11 mouse cellular contexts compared by ENCODE assay signal in genomic region chr6:83122961-83123360, GRCm38 (mm10). TPM values are rescaled to one million over a fixed set of nuclear protein-coding genes. Genes with fewer than 3 reads are reported as not detected.
DNase-seq lines count a peak whose midpoint lies in the region; ATAC-seq and TF ChIP-seq lines count a peak whose summit lies in the region.
"Had no signal": no experiment of that assay in that cellular context is flagged by ENCODE, and none has a peak within 500 bp of the region (broad histone marks: within the 10 kb centered on the region; RNA-seq: fewer than 3 reads in every experiment).

No protein-coding gene starts in this region.

- no peak overlapping the region for H3K4me3 ChIP-seq in heart, embryonic 16.5 days (ENCODE audit: low read length)
- no peak overlapping the region for H3K4me3 ChIP-seq in heart, adult 2 months
- no peak overlapping the region; the same call in 1 of the 2 replicates for H3K4me3 ChIP-seq in embryonic facial prominence, embryonic 11.5 days (ENCODE audit: low read depth, low read length)
- 0 out of 2 replicates have a peak overlapping the region, but pooled peaks have one; percentile 65 for H3K4me3 ChIP-seq in forebrain, embryonic 14.5 days (ENCODE audit: low read depth, low read length)
- peak overlapping the region; percentile 77; the same call in 1 of the 2 replicates for H3K4me3 ChIP-seq in liver, embryonic 15.5 days (replicated peaks)

- ATAC-seq in heart, embryonic 16.5 days (replicated peaks; ENCODE audit: extremely low read depth, insufficient read depth, low FRiP score) = no peak
- ATAC-seq in embryonic facial prominence, embryonic 11.5 days (replicated peaks; ENCODE audit: insufficient number of reproducible peaks, low FRiP score, low TSS enrichment, low read depth) = no peak
- ATAC-seq in forebrain, embryonic 14.5 days = no peak
- no peak for ATAC-seq in liver, embryonic 15.5 days (ENCODE audit: insufficient read depth)
- ATAC-seq in activated CD4-positive, CD25-positive, alpha-beta regulatory T cell, adult 4 months = no peak

- H3K27ac ChIP-seq in heart, embryonic 16.5 days (ENCODE audit: low read length) = no peak overlapping the region
- no peak overlapping the region for H3K27ac ChIP-seq in heart, adult 2 months
- H3K27ac ChIP-seq in embryonic facial prominence, embryonic 11.5 days (replicated peaks; ENCODE audit: low read depth, low read length) = no peak overlapping the region
- no peak overlapping the region for H3K27ac ChIP-seq in forebrain, embryonic 14.5 days (ENCODE audit: low read depth, low read length)
- 0 out of 2 replicates have a peak overlapping the region, but pooled peaks have one; percentile 2 for H3K27ac ChIP-seq in liver, embryonic 15.5 days (replicated peaks)

- H3K27me3 ChIP-seq in heart, embryonic 16.5 days (ENCODE audit: control insufficient read depth, insufficient read depth, low read length) = no peaks in the 10 kb centered on the region
- no peaks in the 10 kb centered on the region for H3K27me3 ChIP-seq in heart, adult 2 months (ENCODE audit: control insufficient read depth, insufficient read depth, low read length)
- no peaks in the 10 kb centered on the region for H3K27me3 ChIP-seq in embryonic facial prominence, embryonic 11.5 days (ENCODE audit: control insufficient read depth, insufficient read depth, low read length)
- H3K27me3 ChIP-seq in forebrain, embryonic 14.5 days (replicated peaks; ENCODE audit: control insufficient read depth, insufficient read depth, low read length) = no peaks in the 10 kb centered on the region
- no peaks in the 10 kb centered on the region for H3K27me3 ChIP-seq in liver, embryonic 15.5 days

- peaks cover 33% of the 10 kb centered on the region for H3K4me1 ChIP-seq in heart, embryonic 16.5 days (ENCODE audit: control insufficient read depth, insufficient read depth, low read length)
- H3K4me1 ChIP-seq in heart, adult 2 months (ENCODE audit: control insufficient read depth, insufficient read depth, low read length) = peaks cover 3% of the 10 kb centered on the region
- H3K4me1 ChIP-seq in embryonic facial prominence, embryonic 11.5 days (ENCODE audit: control insufficient read depth, insufficient read depth, low read length) = peaks cover 8% of the 10 kb centered on the region
- H3K4me1 ChIP-seq in forebrain, embryonic 14.5 days (ENCODE audit: control insufficient read depth, insufficient read depth, low read length) = peaks cover 22% of the 10 kb centered on the region
- peaks cover 69% of the 10 kb centered on the region for H3K4me1 ChIP-seq in liver, embryonic 15.5 days (replicated peaks)

- H3K36me3 ChIP-seq in heart, embryonic 16.5 days (ENCODE audit: control insufficient read depth, insufficient read depth) = peaks cover 2% of the 10 kb centered on the region
- H3K36me3 ChIP-seq in heart, adult 2 months (ENCODE audit: control insufficient read depth, insufficient read depth, low read length) = no peaks in the 10 kb centered on the region
- no peaks in the 10 kb centered on the region; the same call in 1 of the 2 replicates for H3K36me3 ChIP-seq in embryonic facial prominence, embryonic 11.5 days (replicated peaks; ENCODE audit: control insufficient read depth, insufficient read depth, low read depth, low read length)
- H3K36me3 ChIP-seq in forebrain, embryonic 14.5 days (ENCODE audit: control insufficient read depth, insufficient read depth, low read length) = peaks cover 22% of the 10 kb centered on the region
- H3K36me3 ChIP-seq in liver, embryonic 15.5 days (replicated peaks) = peaks cover 24% of the 10 kb centered on the region

- WGBS in heart, embryonic 16.5 days = 83% methylated on average over 5 of the region's 5 CpGs
- 87% methylated on average over 5 of the region's 5 CpGs for WGBS in heart, adult 2 months
- 78% methylated on average over 5 of the region's 5 CpGs for whole genome bisulfite sequencing in embryonic facial prominence, embryonic 11.5 days
- 87% methylated on average over 5 of the region's 5 CpGs for WGBS in forebrain, embryonic 14.5 days
- WGBS in liver, embryonic 15.5 days (ENCODE audit: insufficient replicate concordance) = 90% methylated on average over 5 of the region's 5 CpGs

- TF ChIP-seq CTCF in heart, adult 2 months (IDR thresholded peaks at IDR 0.05) = no peak

- TF ChIP-seq EP300 in heart, adult 2 months (IDR thresholded peaks at IDR 0.05; ENCODE audit: insufficient read depth, low read depth, low read length) = no peak

- H3K4me2 ChIP-seq in heart, embryonic 16.5 days (ENCODE audit: low read depth, low read length) = no peak overlapping the region
- H3K4me2 ChIP-seq in embryonic facial prominence, embryonic 11.5 days (ENCODE audit: low read depth, low read length) = peak overlapping the region; percentile 97
- H3K4me2 ChIP-seq in forebrain, embryonic 14.5 days (ENCODE audit: low read length) = peak overlapping the region; percentile 94; the same call in 1 of the 2 replicates
- peak overlapping the region; percentile 100 for H3K4me2 ChIP-seq in liver, embryonic 15.5 days

- no peaks in the 10 kb centered on the region for H3K9me3 ChIP-seq in heart, embryonic 16.5 days (replicated peaks; ENCODE audit: control insufficient read depth, low read length)
- no peaks in the 10 kb centered on the region for H3K9me3 ChIP-seq in embryonic facial prominence, embryonic 11.5 days (replicated peaks; ENCODE audit: control insufficient read depth, low read length)
- H3K9me3 ChIP-seq in forebrain, embryonic 14.5 days (replicated peaks; ENCODE audit: control insufficient read depth, low read length) = no peaks in the 10 kb centered on the region
- H3K9me3 ChIP-seq in liver, embryonic 15.5 days (replicated peaks) = no peaks in the 10 kb centered on the region

- TF ChIP-seq POLR2A in heart, adult 2 months (IDR thresholded peaks at IDR 0.05; ENCODE audit: insufficient read depth, low read depth, low read length) = no peak

- intact Hi-C loops in heart, adult 2 months (cut with DNase I) = loop anchor here (5.0 kb wide), 1 partner anchor 204 kb away; the partner anchor contains the start of genes Mob1a and Mthfd2
- intact Hi-C loops in left cerebral cortex, postnatal 4 days (cut with DNase I) = no loop called here

- H3K9ac ChIP-seq in heart, embryonic 16.5 days (ENCODE audit: low read length) = peak overlapping the region; percentile 89
- H3K9ac ChIP-seq in heart, adult 2 months (ENCODE audit: low read depth, low read length) = no peak overlapping the region
- H3K9ac ChIP-seq in embryonic facial prominence, embryonic 11.5 days (replicated peaks; ENCODE audit: low read length) = peak overlapping the region; percentile 98
- peak overlapping the region; percentile 30; the same call in 1 of the 2 replicates for H3K9ac ChIP-seq in forebrain, embryonic 14.5 days (ENCODE audit: low read length)
- H3K9ac ChIP-seq in liver, embryonic 15.5 days = no peak overlapping the region; the same call in 1 of the 2 replicates

- no peaks in the 10 kb centered on the region for H3K79me2 ChIP-seq in heart, adult 2 months (replicated peaks; ENCODE audit: control insufficient read depth, insufficient read depth, low read length)

- no peak for DNase-seq in heart, adult 2 months
- DNase-seq in embryonic facial prominence, embryonic 11.5 days (ENCODE audit: low spot score) = no peak
- DNase-seq in forebrain, embryonic 14.5 days (ENCODE audit: low spot score) = no peak
- no peak for DNase-seq in left cerebral cortex, postnatal 4 days
- no peak for DNase-seq in gastrocnemius, postnatal 10 days
- DNase-seq: adrenal gland, postnatal 10 days; cerebellum, postnatal 36 days; thymus, postnatal 4 days had no signal

RNA-seq across cellular contexts. Expression of gene Wbp1, which starts 1.6 kb away (rescaled TPM):
- polyA plus RNA-seq in heart, embryonic 16.5 days (2015; fragmentation: Nextera tagmentation; extraction: Ambion mirVana) = 96.1 and 98.3 TPM in 2 replicates
- total RNA-seq in heart, adult 2 months (2021) = 10 to 100 TPM; 70.4 to 74.6 TPM
- 152 TPM in 2 replicates for polyA plus RNA-seq in heart, adult 2 months (2012; rRNA removed)
- 146 and 156 TPM in 2 replicates for polyA plus RNA-seq in embryonic facial prominence, embryonic 11.5 days (2014; fragmentation: Nextera tagmentation; extraction: Ambion mirVana)
- 197 and 214 TPM in 2 replicates for polyA plus RNA-seq in forebrain, embryonic 14.5 days (2014; fragmentation: Nextera tagmentation; extraction: Ambion mirVana)
- 29.6 and 30.2 TPM in 2 replicates for polyA plus RNA-seq in liver, embryonic 15.5 days (2015; fragmentation: Nextera tagmentation; extraction: Ambion mirVana)
- total RNA-seq in left cerebral cortex, postnatal 4 days (2021) = 10 to 100 TPM; 60.3 to 68.7 TPM
- polyA plus RNA-seq in activated CD4-positive, CD25-positive, alpha-beta regulatory T cell, adult 4 months (2017; shearing (Covaris generic)) = 10 to 100 TPM; 21.2 to 31.7 TPM
- total RNA-seq in gastrocnemius, postnatal 10 days (2021) = 10 to 100 TPM; 48.0 to 52.3 TPM

RNA-seq across cellular contexts. Expression of gene Ino80b, which starts 2.3 kb away (rescaled TPM):
- polyA plus RNA-seq in heart, embryonic 16.5 days (2015; fragmentation: Nextera tagmentation; extraction: Ambion mirVana) = 7.4 and 8.1 TPM in 2 replicates
- 10 to 100 TPM; 13.1 to 15.1 TPM for total RNA-seq in heart, adult 2 months (2021)
- polyA plus RNA-seq in heart, adult 2 months (2012; rRNA removed) = 5.5 and 9.5 TPM in 2 replicates
- polyA plus RNA-seq in embryonic facial prominence, embryonic 11.5 days (2014; fragmentation: Nextera tagmentation; extraction: Ambion mirVana) = 17.5 and 19.5 TPM in 2 replicates
- 15.6 and 17.5 TPM in 2 replicates for polyA plus RNA-seq in forebrain, embryonic 14.5 days (2014; fragmentation: Nextera tagmentation; extraction: Ambion mirVana)
- 5.0 and 5.3 TPM in 2 replicates for polyA plus RNA-seq in liver, embryonic 15.5 days (2015; fragmentation: Nextera tagmentation; extraction: Ambion mirVana)
- 10 to 100 TPM; 24.9 to 26.4 TPM for total RNA-seq in left cerebral cortex, postnatal 4 days (2021)
- 1 to 10 TPM; 1.3 to 2.4 TPM for polyA plus RNA-seq in activated CD4-positive, CD25-positive, alpha-beta regulatory T cell, adult 4 months (2017; shearing (Covaris generic))
- 10 to 100 TPM; 13.1 to 15.2 TPM for total RNA-seq in gastrocnemius, postnatal 10 days (2021)

RNA-seq across cellular contexts. Expression of gene Mogs, which starts 7.7 kb away (rescaled TPM):
- polyA plus RNA-seq in heart, embryonic 16.5 days (2015; fragmentation: Nextera tagmentation; extraction: Ambion mirVana) = 14.0 and 23.9 TPM in 2 replicates
- 1 to 10 TPM; 7.2 to 9.9 TPM for total RNA-seq in heart, adult 2 months (2021)
- 13.9 and 15.8 TPM in 2 replicates for polyA plus RNA-seq in heart, adult 2 months (2012; rRNA removed)
- polyA plus RNA-seq in embryonic facial prominence, embryonic 11.5 days (2014; fragmentation: Nextera tagmentation; extraction: Ambion mirVana) = 22.1 and 23.9 TPM in 2 replicates
- 8.8 and 15.0 TPM in 2 replicates for polyA plus RNA-seq in forebrain, embryonic 14.5 days (2014; fragmentation: Nextera tagmentation; extraction: Ambion mirVana)
- 37.0 and 39.9 TPM in 2 replicates for polyA plus RNA-seq in liver, embryonic 15.5 days (2015; fragmentation: Nextera tagmentation; extraction: Ambion mirVana)
- total RNA-seq in left cerebral cortex, postnatal 4 days (2021) = 10 to 100 TPM; 27.2 to 33.2 TPM
- polyA plus RNA-seq in activated CD4-positive, CD25-positive, alpha-beta regulatory T cell, adult 4 months (2017; shearing (Covaris generic)) = 10 to 100 TPM in 1 of 2 experiments, 1 to 10 TPM in 1; 8.7 to 12.5 TPM
- 10 to 100 TPM; 11.0 to 15.7 TPM for total RNA-seq in gastrocnemius, postnatal 10 days (2021)

RNA-seq across cellular contexts. Expression of gene Rtkn, which starts 12.3 kb away (rescaled TPM):
- polyA plus RNA-seq in heart, embryonic 16.5 days (2015; fragmentation: Nextera tagmentation; extraction: Ambion mirVana) = 21.1 and 26.0 TPM in 2 replicates
- 1 to 10 TPM; 5.2 to 6.7 TPM for total RNA-seq in heart, adult 2 months (2021)
- 18.6 and 27.7 TPM in 2 replicates for polyA plus RNA-seq in heart, adult 2 months (2012; rRNA removed)
- polyA plus RNA-seq in embryonic facial prominence, embryonic 11.5 days (2014; fragmentation: Nextera tagmentation; extraction: Ambion mirVana) = 17.7 and 18.3 TPM in 2 replicates
- 4.7 and 4.8 TPM in 2 replicates for polyA plus RNA-seq in forebrain, embryonic 14.5 days (2014; fragmentation: Nextera tagmentation; extraction: Ambion mirVana)
- polyA plus RNA-seq in liver, embryonic 15.5 days (2015; fragmentation: Nextera tagmentation; extraction: Ambion mirVana) = 12.1 and 17.9 TPM in 2 replicates
- 10 to 100 TPM; 12.3 to 15.2 TPM for total RNA-seq in left cerebral cortex, postnatal 4 days (2021)
- polyA plus RNA-seq in activated CD4-positive, CD25-positive, alpha-beta regulatory T cell, adult 4 months (2017; shearing (Covaris generic)) = not detected
- total RNA-seq in gastrocnemius, postnatal 10 days (2021) = 10 to 100 TPM; 22.3 to 24.5 TPM

RNA-seq across cellular contexts. Expression of gene Mrpl53, which starts 14.1 kb away (rescaled TPM):
- polyA plus RNA-seq in heart, embryonic 16.5 days (2015; fragmentation: Nextera tagmentation; extraction: Ambion mirVana) = 165 and 169 TPM in 2 replicates
- total RNA-seq in heart, adult 2 months (2021) = 100 to 1,000 TPM; 113 to 131 TPM
- polyA plus RNA-seq in heart, adult 2 months (2012; rRNA removed) = 91.3 and 129 TPM in 2 replicates
- 126 and 129 TPM in 2 replicates for polyA plus RNA-seq in embryonic facial prominence, embryonic 11.5 days (2014; fragmentation: Nextera tagmentation; extraction: Ambion mirVana)
- polyA plus RNA-seq in forebrain, embryonic 14.5 days (2014; fragmentation: Nextera tagmentation; extraction: Ambion mirVana) = 128 and 154 TPM in 2 replicates
- 70.4 and 72.6 TPM in 2 replicates for polyA plus RNA-seq in liver, embryonic 15.5 days (2015; fragmentation: Nextera tagmentation; extraction: Ambion mirVana)
- total RNA-seq in left cerebral cortex, postnatal 4 days (2021) = 10 to 100 TPM; 58.4 to 60.7 TPM
- polyA plus RNA-seq in activated CD4-positive, CD25-positive, alpha-beta regulatory T cell, adult 4 months (2017; shearing (Covaris generic)) = 10 to 100 TPM; 63.9 to 66.3 TPM
- 100 to 1,000 TPM; 101 to 114 TPM for total RNA-seq in gastrocnemius, postnatal 10 days (2021)

Comparison
In these comparisons a context has a peak if more than half of its experiments do, and no peak if none do; other contexts are left out.
1. H3K9ac ChIP-seq: peak in heart, embryonic 16.5 days (single experiment), embryonic facial prominence, embryonic 11.5 days (single experiment) and forebrain, embryonic 14.5 days (single experiment); none in heart, adult 2 months (single experiment) and liver, embryonic 15.5 days (single experiment).
2. H3K4me3 ChIP-seq: peak in forebrain, embryonic 14.5 days (single experiment) and liver, embryonic 15.5 days (single experiment); none in heart, embryonic 16.5 days (single experiment), heart, adult 2 months (single experiment) and embryonic facial prominence, embryonic 11.5 days (single experiment).